Mouse (Mus musculus) kidney, postnatal 0 days (tissue): ENCODE data around the gene Zfp933. TPM values are rescaled to one million over a fixed set of nuclear protein-coding genes. Genes with fewer than 3 reads are reported as not detected.

Experiments used
- ATAC-seq: fragments of 200-750 bp; cut with Nextera tagmentation; replicated peaks from 2 replicates; pipeline ENCODE4 v1.8.0; 2017; ENCODE audit warnings: low read depth, moderate number of reproducible peaks, moderate TSS enrichment, moderate library complexity; ENCODE audit not compliant: low FRiP score
- DNase-seq: peaks from one replicate; pipeline ENCODE4 v3.0.0-alpha.2; 2016; ENCODE audit warnings: low spot score
- H3K27ac ChIP-seq: fragments of 300-500 bp; sonication (generic); 2 replicates; pipeline ENCODE4 v1.5.1; 2014; ENCODE audit warnings: mild to moderate bottlenecking
- H3K27me3 ChIP-seq: fragments of 300-500 bp; sonication (generic); 2 replicates; pipeline ENCODE4 v1.6.1; 2014; ENCODE audit warnings: low read length, mixed read lengths; ENCODE audit not compliant: insufficient read depth
- H3K36me3 ChIP-seq: fragments of 300-500 bp; sonication (generic); 2 replicates; pipeline ENCODE4 v1.6.1; 2014; ENCODE audit warnings: low read length, mixed read lengths; ENCODE audit not compliant: insufficient read depth
- H3K4me1 ChIP-seq: fragments of 300-500 bp; sonication (generic); replicated peaks from 2 replicates; pipeline ENCODE4 v1.6.1; 2014; ENCODE audit warnings: antibody characterized with exemption, low read length, mixed read lengths; ENCODE audit not compliant: insufficient read depth
- H3K4me2 ChIP-seq: fragments of 300-500 bp; sonication (generic); 2 replicates; pipeline ENCODE4 v1.6.1; 2014; ENCODE audit warnings: mild to moderate bottlenecking, low read length, moderate library complexity, mixed read lengths
- H3K4me3 ChIP-seq: fragments of 300-500 bp; sonication (generic); replicated peaks from 2 replicates; pipeline ENCODE4 v1.5.1; 2014; ENCODE audit warnings: low read depth, low read length
- H3K9ac ChIP-seq: fragments of 300-500 bp; sonication (generic); 2 replicates; pipeline ENCODE4 v1.6.1; 2014; ENCODE audit warnings: low read depth, low read length
- H3K9me3 ChIP-seq: fragments of 300-500 bp; sonication (generic); replicated peaks from 2 replicates; pipeline ENCODE4 v1.6.1; 2016; ENCODE audit warnings: low read length, inconsistent platforms, mixed read lengths
- CTCF ChIP-seq: IDR thresholded peaks from 2 replicates; pipeline ENCODE4 v1.5.1; 2016; ENCODE audit warnings: antibody characterized with exemption, low read depth, mild to moderate bottlenecking, moderate library complexity
- WGBS: fragments of 180-500 bp; shearing (Covaris S2); extraction: QIAGEN DNeasy Blood & Tissue Kit; methylation state at CpG from one replicate; pipeline ENCODE4 v1.1.7; 2014; 5-methylcytosine and 5-hydroxymethylcytosine counted together
- polyA plus RNA-seq: library from polyadenylated mRNA; unstranded; fragments of >200 nt; fragmentation: Nextera tagmentation; extraction: Ambion mirVana; gene quantifications from 2 replicates; pipeline ENCODE4 v1.2.1, GENCODE M21; 2015

Zfp933 gene
- polyA plus RNA-seq, 1 experiment from 2014 or later: 4.7 TPM

DNA sequence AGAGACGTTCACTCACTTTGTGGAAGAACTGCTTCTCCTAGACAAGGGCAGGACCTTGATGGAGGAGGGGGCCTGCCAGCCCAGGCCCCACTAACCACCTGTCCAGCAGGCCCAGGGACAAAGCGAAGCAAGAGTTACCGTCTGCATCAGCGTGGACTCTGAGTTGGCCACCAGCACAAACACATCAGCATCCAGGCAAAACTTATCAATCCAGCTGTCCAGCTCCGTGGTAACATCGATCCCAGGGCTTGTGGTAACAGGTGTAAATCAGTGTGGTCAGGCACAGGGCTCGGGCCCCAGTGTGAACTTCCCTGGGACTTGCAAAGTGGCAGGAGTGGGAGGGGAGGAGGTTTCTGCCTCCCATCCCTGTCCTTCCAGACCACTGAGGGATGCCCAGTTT lies 39.1 kb upstream of the Zfp933 start:
- Histone ChIP-seq H3K27ac (no peak overlapping the region), H3K27me3 (no peaks in the 10 kb centered on the region), H3K4me2 (no peak overlapping the region), H3K4me1 (no peaks in the 10 kb centered on the region), H3K9me3 (no peaks in the 10 kb centered on the region), H3K4me3 (no peak overlapping the region), H3K36me3 (peaks cover 75% of the 10 kb centered on the region), H3K9ac (no peak overlapping the region)
- TF ChIP-seq CTCF: no peak
- no peak for ATAC-seq
- DNase-seq: no peak
- 92% methylated on average over 7 of the region's 7 CpGs for WGBS

DNA sequence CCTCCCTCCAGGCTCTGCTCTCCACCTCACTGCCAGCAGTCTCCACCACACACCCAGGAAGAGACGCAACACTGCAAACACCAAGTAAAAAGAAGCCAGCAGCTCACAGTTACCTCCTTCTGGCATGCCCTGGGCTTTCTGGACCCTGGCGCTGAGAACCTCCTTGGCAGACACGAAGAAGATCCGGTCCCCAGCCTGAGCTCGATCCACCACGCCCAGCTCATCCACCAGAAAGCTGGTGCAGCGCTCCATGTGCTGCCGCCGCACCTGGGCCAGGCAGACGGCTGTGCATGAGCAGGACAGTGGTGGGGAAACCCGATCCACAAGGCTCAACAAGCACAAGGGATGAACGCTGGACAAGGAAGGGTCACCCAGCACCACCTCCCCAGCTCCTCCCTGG lies 38.0 kb upstream of the Zfp933 start:
- no peaks in the 10 kb centered on the region for H3K27me3 ChIP-seq
- no peak for TF ChIP-seq CTCF
- ATAC-seq (no peak), DNase-seq (no peak)
- no peak overlapping the region for H3K9ac ChIP-seq
- 88% methylated on average over 12 of the region's 12 CpGs for WGBS
- no peaks in the 10 kb centered on the region for H3K4me1 ChIP-seq
- no peaks in the 10 kb centered on the region for H3K9me3 ChIP-seq
- no peak overlapping the region for H3K27ac ChIP-seq
- no peak overlapping the region for H3K4me3 ChIP-seq
- H3K36me3 ChIP-seq: peaks cover 79% of the 10 kb centered on the region
- no peak overlapping the region for H3K4me2 ChIP-seq

DNA sequence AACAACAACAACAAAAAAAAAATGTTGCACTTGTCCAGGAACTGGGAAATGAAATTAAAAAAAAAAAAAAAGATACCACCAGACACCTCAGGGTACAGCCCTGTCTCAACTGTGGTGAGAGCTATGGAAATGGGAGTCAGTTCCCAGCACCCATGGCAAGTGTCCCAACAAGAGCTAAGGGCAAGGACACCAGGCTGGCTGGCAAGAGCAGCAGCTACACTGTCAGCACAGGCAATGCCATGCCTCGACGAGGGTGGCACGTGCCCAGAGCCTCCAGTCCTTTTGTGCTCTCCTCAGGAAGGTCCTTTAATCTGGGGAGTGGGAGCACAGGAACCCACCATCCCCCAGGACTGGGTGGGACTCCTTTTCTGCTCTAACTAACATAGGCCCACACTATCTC lies 36.0 kb upstream of the Zfp933 start:
- Histone ChIP-seq H3K27me3 (no peaks in the 10 kb centered on the region), H3K4me1 (no peaks in the 10 kb centered on the region), H3K27ac (no peak overlapping the region), H3K9me3 (no peaks in the 10 kb centered on the region), H3K36me3 (peaks cover 73% of the 10 kb centered on the region), H3K4me3 (no peak overlapping the region), H3K9ac (no peak overlapping the region), H3K4me2 (no peak overlapping the region)
- no peak for ATAC-seq
- WGBS: 92% methylated on average over 3 of the region's 3 CpGs
- DNase-seq: no peak
- TF ChIP-seq CTCF: no peak

DNA sequence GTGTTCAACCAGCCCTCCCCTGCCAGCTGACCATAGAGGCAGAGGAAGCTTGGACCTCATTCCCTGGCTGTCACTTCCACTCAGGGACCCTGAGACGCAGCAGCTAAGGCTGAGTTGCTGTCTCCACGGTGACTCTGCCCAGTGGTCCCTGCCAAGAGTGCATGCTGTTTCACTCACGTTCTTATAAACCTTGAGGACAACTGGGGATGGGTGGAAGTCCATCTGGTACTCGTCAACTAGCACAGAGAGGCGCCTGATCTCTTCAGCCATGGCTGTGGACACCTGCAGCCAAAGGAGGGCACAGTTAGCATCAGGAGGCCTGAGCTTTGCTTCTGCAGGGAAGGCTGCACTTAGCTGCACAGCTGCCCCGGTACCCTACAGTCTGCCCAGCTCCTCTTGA lies 34.9 kb upstream of the Zfp933 start:
- Histone ChIP-seq H3K27me3 (no peaks in the 10 kb centered on the region), H3K4me2 (no peak overlapping the region), H3K4me3 (no peak overlapping the region), H3K4me1 (no peaks in the 10 kb centered on the region), H3K27ac (no peak overlapping the region), H3K9ac (no peak overlapping the region), H3K9me3 (no peaks in the 10 kb centered on the region), H3K36me3 (peaks cover 71% of the 10 kb centered on the region)
- DNase-seq (no peak), ATAC-seq (no peak)
- WGBS: 78% methylated on average over 6 of the region's 6 CpGs
- no peak for TF ChIP-seq CTCF

DNA sequence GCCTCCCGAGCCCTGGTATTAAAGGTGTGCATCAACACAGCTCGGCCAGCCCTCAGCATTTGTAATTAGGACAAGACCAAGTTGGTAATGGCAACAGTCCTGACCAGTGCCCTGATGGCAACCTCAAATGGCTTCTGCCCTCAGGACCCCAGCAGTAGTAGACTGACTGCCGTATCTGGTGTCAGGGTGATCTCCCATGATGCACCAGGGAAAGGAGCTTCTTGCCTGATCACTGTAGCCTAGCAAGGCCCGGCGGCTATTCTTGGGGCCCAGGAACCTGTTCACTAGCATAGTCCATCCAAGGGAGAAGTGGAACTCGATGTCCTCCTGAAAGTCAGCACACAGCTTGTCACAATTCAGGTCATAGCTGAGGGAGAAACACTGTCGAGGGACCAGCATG lies 33.6 kb upstream of the Zfp933 start:
- H3K27ac ChIP-seq: no peak overlapping the region
- ATAC-seq (no peak), DNase-seq (no peak)
- H3K27me3 ChIP-seq: no peaks in the 10 kb centered on the region
- no peaks in the 10 kb centered on the region for H3K4me1 ChIP-seq
- no peaks in the 10 kb centered on the region for H3K9me3 ChIP-seq
- no peak overlapping the region for H3K4me3 ChIP-seq
- no peak overlapping the region for H3K4me2 ChIP-seq
- no peak for TF ChIP-seq CTCF
- WGBS: 98% methylated on average over 7 of the region's 7 CpGs
- H3K9ac ChIP-seq: no peak overlapping the region
- peaks cover 66% of the 10 kb centered on the region for H3K36me3 ChIP-seq

DNA sequence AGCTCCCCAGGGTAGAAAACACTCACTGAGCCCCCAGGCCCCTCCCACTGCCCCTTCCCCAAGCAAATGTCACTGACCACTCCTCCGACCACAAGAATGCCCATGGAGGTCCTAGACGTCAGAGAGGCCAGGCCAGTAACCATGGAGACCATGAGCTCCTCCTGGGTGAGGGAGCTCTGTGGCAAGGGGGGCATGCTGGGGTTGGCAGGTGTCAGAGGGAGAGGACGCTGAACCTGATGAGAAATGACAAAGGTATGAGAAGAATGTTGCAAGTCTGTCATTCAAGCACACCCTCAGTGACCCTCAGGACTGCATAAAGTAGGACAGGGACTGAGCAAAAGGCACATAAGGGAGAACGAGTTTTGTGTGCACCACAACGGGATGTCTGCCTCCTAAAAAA lies 31.7 kb upstream of the Zfp933 start:
- Histone ChIP-seq H3K9ac (no peak overlapping the region), H3K9me3 (no peaks in the 10 kb centered on the region), H3K27me3 (no peaks in the 10 kb centered on the region), H3K4me2 (no peak overlapping the region), H3K27ac (no peak overlapping the region), H3K4me1 (no peaks in the 10 kb centered on the region), H3K4me3 (no peak overlapping the region), H3K36me3 (peaks cover 67% of the 10 kb centered on the region)
- TF ChIP-seq CTCF: no peak
- 61% methylated on average over 5 of the region's 5 CpGs for WGBS
- DNase-seq (no peak), ATAC-seq (peak; percentile 53)

DNA sequence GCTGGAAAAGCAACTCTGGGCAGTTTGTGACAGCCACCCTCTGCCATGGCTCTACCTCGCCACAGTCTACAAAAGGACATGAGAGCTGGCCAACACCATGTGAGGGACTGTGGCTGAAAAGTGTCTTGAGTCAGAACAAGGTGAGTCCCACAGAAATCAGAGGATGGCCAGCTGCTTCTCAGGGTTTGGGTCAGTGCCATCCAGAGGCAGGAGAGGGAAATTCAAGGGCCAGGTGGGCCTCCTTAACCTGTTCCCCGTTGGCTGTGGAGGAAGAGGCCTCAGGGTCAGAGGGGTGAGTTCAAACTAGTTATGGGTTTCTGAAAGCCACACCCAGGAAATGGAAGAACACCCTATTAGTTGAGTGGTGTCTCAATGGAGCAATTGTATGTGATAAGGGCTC lies 31.3 kb upstream of the Zfp933 start:
- no peak overlapping the region for H3K4me3 ChIP-seq
- no peaks in the 10 kb centered on the region for H3K9me3 ChIP-seq
- ATAC-seq (peak; percentile 8; the same call in 1 of the 2 replicates), DNase-seq (no peak)
- no peak overlapping the region for H3K4me2 ChIP-seq
- H3K9ac ChIP-seq: no peak overlapping the region
- WGBS: 71% methylated on average over 2 of the region's 2 CpGs
- no peaks in the 10 kb centered on the region for H3K4me1 ChIP-seq
- no peak overlapping the region for H3K27ac ChIP-seq
- H3K36me3 ChIP-seq: peaks cover 64% of the 10 kb centered on the region
- no peaks in the 10 kb centered on the region for H3K27me3 ChIP-seq
- TF ChIP-seq CTCF: no peak
